In the genomic region with DNA sequence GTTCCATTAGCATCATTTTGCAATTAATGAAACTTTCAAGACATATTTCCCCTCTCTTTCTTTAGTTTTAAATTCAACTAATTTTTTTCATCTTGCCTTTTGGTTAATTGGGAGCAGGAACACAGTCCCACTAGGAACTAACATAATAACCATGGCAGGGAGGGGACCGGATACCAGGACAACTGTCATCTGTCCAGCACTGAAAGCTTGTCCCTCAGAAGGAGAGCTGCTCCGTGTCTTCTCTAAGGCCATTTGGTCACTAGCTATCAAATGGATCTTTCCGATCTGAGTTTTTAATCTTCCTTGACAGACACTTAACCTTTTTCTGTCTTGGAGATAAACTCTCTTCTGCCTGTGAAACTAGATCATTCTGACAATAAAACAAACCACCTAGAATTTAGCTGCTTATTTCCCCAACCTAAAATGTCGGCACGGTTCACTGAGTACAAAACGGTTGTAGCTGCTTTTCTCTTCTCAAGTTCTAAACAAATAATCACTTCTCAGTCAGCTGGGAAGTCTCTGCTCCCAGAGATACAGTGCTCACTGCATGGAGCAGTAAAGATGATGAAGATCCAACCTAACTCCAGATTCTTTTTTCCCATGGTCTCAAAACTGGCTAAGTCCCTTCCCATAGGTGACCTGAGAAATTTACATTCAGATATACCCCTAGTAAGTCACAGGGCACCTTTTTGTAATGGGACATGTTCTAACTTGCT, we compare ENCODE assay signal across 26 mouse cellular contexts.
"Had no signal": no experiment of that assay in that cellular context is flagged by ENCODE, and none has a peak within 500 bp of the region (broad histone marks: within the 10 kb centered on the region; RNA-seq: fewer than 3 reads in every experiment).

No protein-coding gene starts in this region.

- H3K9ac ChIP-seq: heart, embryonic 12.5 days; hindbrain, embryonic 12.5 days; hindbrain, embryonic 14.5 days; intestine, embryonic 15.5 days; limb, embryonic 12.5 days; liver, embryonic 13.5 days; liver, embryonic 15.5 days had no signal

- H3K36me3 ChIP-seq: heart, embryonic 10.5 days; heart, embryonic 12.5 days; hindbrain, embryonic 10.5 days; hindbrain, embryonic 12.5 days; intestine, embryonic 15.5 days; limb, embryonic 10.5 days; limb, embryonic 12.5 days; liver, embryonic 13.5 days; liver, embryonic 15.5 days had no signal

- H3K27ac ChIP-seq: gastrocnemius, adult 2 months; heart, embryonic 10.5 days; hindbrain, embryonic 10.5 days; hindbrain, embryonic 12.5 days; hindbrain, embryonic 14.5 days; intestine, embryonic 15.5 days; layer of hippocampus, adult 2 months; left cerebral cortex, adult 2 months; limb, embryonic 10.5 days; limb, embryonic 12.5 days; liver, embryonic 13.5 days; liver, embryonic 15.5 days had no signal

- H3K4me3 ChIP-seq: gastrocnemius, adult 2 months; heart, embryonic 10.5 days; heart, embryonic 12.5 days; hindbrain, embryonic 10.5 days; hindbrain, embryonic 12.5 days; intestine, embryonic 15.5 days; layer of hippocampus, adult 2 months; left cerebral cortex, adult 2 months; limb, embryonic 10.5 days; limb, embryonic 12.5 days; liver, embryonic 13.5 days; liver, embryonic 15.5 days had no signal

- H3K4me2 ChIP-seq: heart, embryonic 12.5 days; hindbrain, embryonic 12.5 days; hindbrain, embryonic 14.5 days; intestine, embryonic 15.5 days; limb, embryonic 12.5 days; liver, embryonic 11.5 days; liver, embryonic 13.5 days; liver, embryonic 15.5 days had no signal

- DNase-seq: gastrocnemius, adult 2 months; gastrocnemius, postnatal 10 days; gastrocnemius, postnatal 25 days; heart, adult 18-20 months; heart, postnatal 10 days; heart, postnatal 4 days; kidney, adult 18-20 months; kidney, postnatal 25 days; kidney, postnatal 4 days; liver; liver, embryonic 13.5 days had no signal

- H3K9me3 ChIP-seq: heart, embryonic 10.5 days; heart, embryonic 12.5 days; hindbrain, embryonic 10.5 days; hindbrain, embryonic 12.5 days; intestine, embryonic 15.5 days; limb, embryonic 10.5 days; limb, embryonic 12.5 days; liver, embryonic 13.5 days; liver, embryonic 15.5 days had no signal

- H3K4me1 ChIP-seq: hindbrain, embryonic 10.5 days; hindbrain, embryonic 12.5 days; intestine, embryonic 15.5 days; limb, embryonic 10.5 days; limb, embryonic 12.5 days; liver, embryonic 13.5 days; liver, embryonic 15.5 days had no signal

- ATAC-seq: hindbrain, embryonic 16.5 days; inflammation-experienced regulatory T-cells, adult 6 months; intestine, embryonic 15.5 days; intestine, postnatal 0 days had no signal

- H3K27me3 ChIP-seq: heart, embryonic 12.5 days; hindbrain, embryonic 12.5 days; intestine, embryonic 15.5 days; limb, embryonic 12.5 days; liver, embryonic 13.5 days; liver, embryonic 15.5 days had no signal
